Mouse (Mus musculus) stomach, embryonic 15.5 days (tissue): Measurements from ENCODE around the gene 9130213A22Rik. TPM values are rescaled to one million over a fixed set of nuclear protein-coding genes. Genes with fewer than 3 reads are reported as not detected.
A peak's percentile ranks its signal among the peaks of the same experiment; 100 is the strongest.

Source experiments
- ATAC-seq: fragments of 200-750 bp; cut with Nextera tagmentation; 2 replicates; pipeline ENCODE4 v1.8.0; 2017; ENCODE audit warnings: low read depth, moderate number of reproducible peaks, moderate TSS enrichment; ENCODE audit not compliant: insufficient read depth, low FRiP score
- H3K27ac ChIP-seq: fragments of 300-500 bp; sonication (generic); 2 replicates; pipeline ENCODE4 v1.5.1; 2015; ENCODE audit warnings: mild to moderate bottlenecking, inconsistent platforms
- H3K27me3 ChIP-seq: fragments of 300-500 bp; sonication (generic); replicated peaks from 2 replicates; pipeline ENCODE4 v1.6.1; 2015; ENCODE audit warnings: inconsistent platforms
- H3K36me3 ChIP-seq: fragments of 300-500 bp; sonication (generic); 2 replicates; pipeline ENCODE4 v1.6.1; 2015; ENCODE audit warnings: inconsistent platforms
- H3K4me1 ChIP-seq: fragments of 300-500 bp; sonication (generic); 2 replicates; pipeline ENCODE4 v1.6.1; 2015; ENCODE audit warnings: inconsistent platforms
- H3K4me2 ChIP-seq: fragments of 300-500 bp; sonication (generic); 2 replicates; pipeline ENCODE4 v1.6.1; 2015; ENCODE audit warnings: mild to moderate bottlenecking, inconsistent platforms
- H3K4me3 ChIP-seq: fragments of 300-500 bp; sonication (generic); replicated peaks from 2 replicates; pipeline ENCODE4 v1.5.1; 2015; ENCODE audit warnings: inconsistent platforms
- H3K9ac ChIP-seq: fragments of 300-500 bp; sonication (generic); 2 replicates; pipeline ENCODE4 v1.6.1; 2015; ENCODE audit warnings: inconsistent platforms
- H3K9me3 ChIP-seq: fragments of 300-500 bp; sonication (generic); 2 replicates; pipeline ENCODE4 v1.6.1; 2016; ENCODE audit warnings: inconsistent platforms
- WGBS: fragments of 180-500 bp; shearing (Covaris S2); methylation state at CpG from one replicate; pipeline ENCODE4 v1.1.7; 2015; 5-methylcytosine and 5-hydroxymethylcytosine counted together
- polyA plus RNA-seq: library from polyadenylated mRNA; unstranded; fragments of >200 nt; fragmentation: Nextera tagmentation; extraction: Ambion mirVana; gene quantifications from 2 replicates; pipeline ENCODE4 v1.2.1, GENCODE M21; 2015

Gene 9130213A22Rik
- polyA plus RNA-seq, 1 experiment from 2014 or later, result 0.37 TPM

- H3K4me3 ChIP-seq, result no peak overlapping the region
- no peak overlapping the region for H3K4me2 ChIP-seq
- H3K9ac ChIP-seq, result no peak overlapping the region
- H3K36me3 ChIP-seq, result no peaks in the 10 kb centered on the region
- no peak overlapping the region for H3K27ac ChIP-seq
- ATAC-seq, result no peak
- 63% methylated on average over 5 of the region's 5 CpGs for WGBS
- H3K4me1 ChIP-seq, result peaks cover 18% of the 10 kb centered on the region; the same call in 1 of the 2 replicates
- H3K27me3 ChIP-seq, result no peaks in the 10 kb centered on the region
- no peaks in the 10 kb centered on the region for H3K9me3 ChIP-seq
These were observed 45.8 kb downstream of the 9130213A22Rik start for GRCm38 (mm10) chr11:69076572-69076971.

- Histone ChIP-seq H3K4me3 (no peak overlapping the region), H3K4me2 (no peak overlapping the region), H3K36me3 (no peaks in the 10 kb centered on the region), H3K9me3 (no peaks in the 10 kb centered on the region), H3K27me3 (no peaks in the 10 kb centered on the region), H3K4me1 (peaks cover 23% of the 10 kb centered on the region), H3K9ac (no peak overlapping the region), H3K27ac (no peak overlapping the region)
- ATAC-seq, result no peak
- 49% methylated on average over 9 of the region's 9 CpGs for WGBS
These were observed 46.5 kb downstream of the 9130213A22Rik start for GRCm38 (mm10) chr11:69075764-69076479.

GRCm38 (mm10) chr11:69074776-69075069 lies 47.7 kb downstream of the 9130213A22Rik start:
- Histone ChIP-seq H3K9ac (no peak overlapping the region), H3K9me3 (no peaks in the 10 kb centered on the region), H3K4me2 (no peak overlapping the region), H3K27me3 (no peaks in the 10 kb centered on the region), H3K36me3 (no peaks in the 10 kb centered on the region), H3K4me3 (no peak overlapping the region), H3K4me1 (peaks cover 28% of the 10 kb centered on the region), H3K27ac (peak overlapping the region; percentile 93)
- WGBS, result 52% methylated on average over 2 of the region's 2 CpGs
- no peak for ATAC-seq

- H3K9ac ChIP-seq, result no peak overlapping the region
- WGBS, result 29% methylated on average over 6 of the region's 6 CpGs
These were observed 48.2 kb downstream of the 9130213A22Rik start for GRCm38 (mm10) chr11:69073951-69074775.

GRCm38 (mm10) chr11:69073065-69073888 lies 49.1 kb downstream of the 9130213A22Rik start:
- Histone ChIP-seq H3K9me3 (no peaks in the 10 kb centered on the region), H3K27ac (peak overlapping the region; percentile 93), H3K4me3 (peak overlapping the region; percentile 32), H3K36me3 (no peaks in the 10 kb centered on the region), H3K4me2 (peak overlapping the region; percentile 50), H3K4me1 (peaks cover 28% of the 10 kb centered on the region), H3K9ac (peak overlapping the region; percentile 48; the same call in 1 of the 2 replicates), H3K27me3 (no peaks in the 10 kb centered on the region)
- peak; percentile 59 for ATAC-seq
- under 1% methylated on average over 14 of the region's 14 CpGs for WGBS

More at GRCm38 (mm10) chr11:69073951-69074775, 48.2 kb downstream of the 9130213A22Rik start:
- Histone ChIP-seq H3K4me3 (no peak overlapping the region), H3K4me1 (peaks cover 28% of the 10 kb centered on the region), H3K9me3 (no peaks in the 10 kb centered on the region), H3K4me2 (no peak overlapping the region), H3K36me3 (no peaks in the 10 kb centered on the region), H3K27me3 (no peaks in the 10 kb centered on the region), H3K27ac (peak overlapping the region; percentile 93)
- no peak for ATAC-seq

DNA sequence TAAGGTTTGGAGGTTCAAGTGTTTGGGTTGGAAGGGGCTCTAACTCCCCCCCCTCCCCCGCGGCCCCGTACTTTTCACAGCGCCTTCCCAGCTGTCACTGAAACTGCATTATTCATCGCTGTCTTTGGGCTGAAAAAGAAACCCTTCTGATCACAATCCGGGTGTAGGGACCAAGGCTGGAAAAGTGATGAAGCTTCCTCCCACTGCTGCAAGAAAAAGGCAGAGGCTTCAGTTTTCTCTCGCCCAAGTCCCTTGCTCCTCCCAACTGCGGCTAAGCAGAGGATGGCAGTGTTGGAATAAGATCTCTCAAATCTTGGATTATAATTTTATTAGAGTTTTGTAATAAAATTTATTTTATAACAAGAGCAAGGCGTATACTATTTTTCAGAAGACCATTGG lies 49.7 kb downstream of the 9130213A22Rik start:
- Histone ChIP-seq H3K27ac (peak overlapping the region; percentile 93), H3K4me3 (peak overlapping the region; percentile 32), H3K9me3 (no peaks in the 10 kb centered on the region), H3K9ac (no peak overlapping the region; the same call in 1 of the 2 replicates), H3K4me2 (peak overlapping the region; percentile 50), H3K36me3 (no peaks in the 10 kb centered on the region), H3K4me1 (peaks cover 29% of the 10 kb centered on the region), H3K27me3 (no peaks in the 10 kb centered on the region)
- 10% methylated on average over 9 of the region's 9 CpGs for WGBS
- ATAC-seq, result no peak

- peak overlapping the region; percentile 93; the same call in 1 of the 2 replicates for H3K27ac ChIP-seq
- no peaks in the 10 kb centered on the region for H3K27me3 ChIP-seq
- H3K4me2 ChIP-seq, result peak overlapping the region; percentile 50
- WGBS, result 87% methylated on average over 11 of the region's 11 CpGs
- peak overlapping the region; percentile 32; the same call in 1 of the 2 replicates for H3K4me3 ChIP-seq
- H3K9me3 ChIP-seq, result no peaks in the 10 kb centered on the region
- H3K4me1 ChIP-seq, result peaks cover 32% of the 10 kb centered on the region
- no peaks in the 10 kb centered on the region for H3K36me3 ChIP-seq
- no peak overlapping the region for H3K9ac ChIP-seq
- ATAC-seq, result no peak
These were observed 50.2 kb downstream of the 9130213A22Rik start for GRCm38 (mm10) chr11:69072234-69072633.

GRCm38 (mm10) chr11:69071262-69071661 lies 51.1 kb downstream of the 9130213A22Rik start:
- Histone ChIP-seq H3K4me1 (peaks cover 40% of the 10 kb centered on the region), H3K27ac (peak overlapping the region; percentile 92), H3K36me3 (no peaks in the 10 kb centered on the region), H3K4me2 (peak overlapping the region; percentile 90), H3K9ac (peak overlapping the region; percentile 59), H3K4me3 (peak overlapping the region; percentile 63), H3K27me3 (no peaks in the 10 kb centered on the region), H3K9me3 (no peaks in the 10 kb centered on the region)
- ATAC-seq, result no peak
- 27% methylated on average over 9 of the region's 9 CpGs for WGBS

DNA sequence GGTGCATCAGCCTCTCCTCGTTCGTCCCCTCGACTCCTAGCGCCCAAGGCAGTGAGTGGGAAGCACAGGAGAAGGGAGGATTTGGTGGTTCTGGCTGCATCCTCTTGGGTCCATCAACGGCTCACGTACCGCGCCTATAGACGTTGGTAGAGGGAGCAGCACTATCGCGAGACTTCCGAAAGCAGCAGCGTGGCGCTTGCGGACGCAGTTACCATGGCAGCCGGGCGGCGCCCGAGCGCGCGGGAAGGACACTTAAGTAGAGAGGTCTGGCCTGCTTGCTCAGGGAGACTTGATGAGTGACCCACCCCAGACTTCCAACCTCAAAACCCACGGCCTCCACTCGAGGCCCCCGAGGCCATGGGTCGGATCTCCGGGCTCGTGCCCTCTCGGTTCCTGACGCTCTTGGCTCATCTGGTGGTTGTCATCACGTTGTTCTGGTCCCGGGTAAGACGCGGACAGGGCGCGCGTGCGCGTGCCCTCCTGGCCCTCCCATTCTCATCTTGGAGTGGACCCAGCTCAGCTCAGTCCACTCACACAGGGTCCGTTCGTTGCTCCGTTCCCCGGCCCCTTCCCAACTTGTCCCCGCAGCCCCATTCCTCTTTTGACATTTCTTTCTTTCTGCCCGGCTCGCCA lies 51.7 kb downstream of the 9130213A22Rik start, which contains the start of gene Tmem107:
Gene Tmem107, plus strand, starts transcription at position 217 of the 633 bp plus-strand sequence.
- Histone ChIP-seq H3K9ac (peak within 1 kb of the TSS; percentile 68), H3K4me1 (peaks cover 40% of the 10 kb centered on the region), H3K27ac (peak within 1 kb of the TSS; percentile 92), H3K27me3 (no peaks in the 10 kb centered on the region), H3K4me2 (peak within 1 kb of the TSS; percentile 90), H3K9me3 (no peaks in the 10 kb centered on the region), H3K36me3 (no peaks in the 10 kb centered on the region), H3K4me3 (peak within 1 kb of the TSS; percentile 63)
- peak; percentile 86 for ATAC-seq
- WGBS, result under 1% methylated on average over 47 of the region's 47 CpGs

GRCm38 (mm10) chr11:69070093-69070492 lies 52.3 kb downstream of the 9130213A22Rik start:
- H3K9ac ChIP-seq, result peak overlapping the region; percentile 68
- ATAC-seq, result no peak

More at GRCm38 (mm10) chr11:69070093-69070492, 52.3 kb downstream of the 9130213A22Rik start:
- no peaks in the 10 kb centered on the region for H3K27me3 ChIP-seq
- peak overlapping the region; percentile 90 for H3K4me2 ChIP-seq
- H3K36me3 ChIP-seq, result no peaks in the 10 kb centered on the region
- H3K4me1 ChIP-seq, result peaks cover 40% of the 10 kb centered on the region
- H3K27ac ChIP-seq, result peak overlapping the region; percentile 92
- WGBS, result under 1% methylated on average over 13 of the region's 13 CpGs
- H3K4me3 ChIP-seq, result peak overlapping the region; percentile 63
- H3K9me3 ChIP-seq, result no peaks in the 10 kb centered on the region
